Mouse (Mus musculus) heart, embryonic 16.5 days (tissue): Measurements from ENCODE around the gene Zbtb38. TPM values are rescaled to one million over a fixed set of nuclear protein-coding genes. Genes with fewer than 3 reads are reported as not detected.

Experiments used
- ATAC-seq: fragments of 200-750 bp; cut with Nextera tagmentation; replicated peaks from 2 replicates; pipeline ENCODE4 v1.8.0; 2017; ENCODE audit warnings: moderate number of reproducible peaks; ENCODE audit not compliant: insufficient read depth, low FRiP score; ENCODE audit errors: extremely low read depth
- H3K27ac ChIP-seq: fragments of 300-500 bp; sonication (generic); 2 replicates; pipeline ENCODE4 v1.5.1; 2014; ENCODE audit warnings: mild to moderate bottlenecking, low read length, control low read depth, moderate library complexity
- H3K27me3 ChIP-seq: fragments of 300-500 bp; sonication (generic); 2 replicates; pipeline ENCODE4 v1.6.1; 2014; ENCODE audit warnings: low read length, mixed read lengths; ENCODE audit not compliant: control insufficient read depth, insufficient read depth
- H3K36me3 ChIP-seq: fragments of 300-500 bp; sonication (generic); 2 replicates; pipeline ENCODE4 v1.6.1; 2014; ENCODE audit not compliant: control insufficient read depth, insufficient read depth
- H3K4me1 ChIP-seq: fragments of 300-500 bp; sonication (generic); 2 replicates; pipeline ENCODE4 v1.6.1; 2014; ENCODE audit warnings: low read length, mixed read lengths; ENCODE audit not compliant: control insufficient read depth, insufficient read depth
- H3K4me2 ChIP-seq: fragments of 300-500 bp; sonication (generic); 2 replicates; pipeline ENCODE4 v1.6.1; 2014; ENCODE audit warnings: low read depth, mild to moderate bottlenecking, control low read depth, low read length
- H3K4me3 ChIP-seq: fragments of 300-500 bp; sonication (generic); 2 replicates; pipeline ENCODE4 v1.5.1; 2014; ENCODE audit warnings: mild to moderate bottlenecking, control low read depth, low read length
- H3K9ac ChIP-seq: fragments of 300-500 bp; sonication (generic); 2 replicates; pipeline ENCODE4 v1.6.1; 2014; ENCODE audit warnings: low read length, control low read depth
- H3K9me3 ChIP-seq: fragments of 300-500 bp; sonication (generic); replicated peaks from 2 replicates; pipeline ENCODE4 v1.6.1; 2016; ENCODE audit warnings: low read length; ENCODE audit not compliant: control insufficient read depth
- WGBS: fragments of 180-500 bp; shearing (Covaris S2); extraction: QIAGEN DNeasy Blood & Tissue Kit; methylation state at CpG from one replicate; pipeline ENCODE4 v1.1.7; 2014; 5-methylcytosine and 5-hydroxymethylcytosine counted together
- polyA plus RNA-seq: library from polyadenylated mRNA; unstranded; fragments of >200 nt; fragmentation: Nextera tagmentation; extraction: Ambion mirVana; gene quantifications from 2 replicates; pipeline ENCODE4 v1.2.1, GENCODE M21; 2015

The Zbtb38 gene
- polyA plus RNA-seq, 1 experiment from 2014 or later: 29.6 TPM

DNA sequence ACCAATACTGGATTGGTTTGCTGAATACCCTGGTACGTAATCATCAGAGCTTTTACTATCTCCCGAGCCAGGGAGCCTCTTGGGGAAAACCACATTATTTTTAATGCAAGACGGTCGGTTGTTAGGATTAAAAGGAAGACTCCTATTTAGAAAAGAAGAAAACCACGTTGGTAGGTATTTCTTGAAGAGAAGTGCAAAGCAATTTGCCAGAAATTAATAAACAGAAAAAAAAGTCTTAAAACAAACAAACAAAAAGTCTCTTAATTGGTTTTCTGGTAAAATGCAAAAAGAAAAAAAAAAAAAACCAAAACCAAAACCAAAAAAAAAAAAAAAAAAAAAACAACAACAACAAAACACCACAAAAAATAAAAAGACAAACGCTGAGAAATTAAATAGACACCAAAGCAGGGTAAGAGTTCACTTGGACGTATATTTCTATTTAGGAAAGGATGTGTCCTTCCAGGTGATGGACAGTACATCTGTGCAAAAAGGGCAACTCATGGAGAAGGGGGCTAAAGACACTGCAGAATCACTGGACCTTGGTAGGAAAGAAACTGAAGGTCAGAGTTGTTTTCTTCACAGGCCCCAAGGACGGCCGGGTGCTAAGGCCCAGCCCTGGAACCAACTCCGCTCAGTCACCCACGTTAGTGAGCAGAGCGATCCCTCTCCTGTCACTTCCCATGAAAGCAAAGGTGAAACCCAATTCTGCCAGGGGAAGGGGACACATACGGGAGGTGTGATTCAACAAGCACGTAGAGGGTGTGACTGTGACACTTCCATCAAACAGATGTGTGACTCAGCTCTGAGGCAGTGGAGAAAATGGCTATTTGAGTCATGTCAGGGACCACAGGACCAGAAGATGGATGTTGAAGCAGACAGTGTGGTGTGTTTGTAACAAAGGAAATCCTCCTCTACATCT lies 38.9 kb downstream of the Zbtb38 start:
- Histone ChIP-seq H3K9ac (peak overlapping the region; percentile 60), H3K4me1 (peaks cover 35% of the 10 kb centered on the region), H3K4me2 (peak overlapping the region; percentile 53), H3K27ac (peak overlapping the region; percentile 96), H3K36me3 (peaks cover 6% of the 10 kb centered on the region), H3K4me3 (peak overlapping the region; percentile 30), H3K9me3 (no peaks in the 10 kb centered on the region), H3K27me3 (no peaks in the 10 kb centered on the region)
- 60% methylated on average over 14 of the region's 14 CpGs for WGBS
- no peak for ATAC-seq

- Histone ChIP-seq H3K27ac (peak overlapping the region; percentile 96), H3K9me3 (no peaks in the 10 kb centered on the region), H3K27me3 (no peaks in the 10 kb centered on the region), H3K4me1 (peaks cover 40% of the 10 kb centered on the region), H3K9ac (peak overlapping the region; percentile 62), H3K4me3 (peak overlapping the region; percentile 30), H3K36me3 (peaks cover 5% of the 10 kb centered on the region), H3K4me2 (peak overlapping the region; percentile 53)
- 62% methylated on average over 14 of the region's 14 CpGs for WGBS
- ATAC-seq: peak; percentile 67
These were observed 39.7 kb downstream of the Zbtb38 start for GRCm38 (mm10) chr9:96712758-96713471.

- H3K27ac ChIP-seq: peak overlapping the region; percentile 96
- H3K9me3 ChIP-seq: no peaks in the 10 kb centered on the region
- H3K27me3 ChIP-seq: no peaks in the 10 kb centered on the region
- H3K4me1 ChIP-seq: peaks cover 44% of the 10 kb centered on the region
- ATAC-seq: peak; percentile 74
- peak overlapping the region; percentile 62 for H3K9ac ChIP-seq
- H3K36me3 ChIP-seq: no peaks in the 10 kb centered on the region; the same call in 1 of the 2 replicates
- no peak overlapping the region; the same call in 1 of the 2 replicates for H3K4me3 ChIP-seq
- 52% methylated on average over 12 of the region's 12 CpGs for WGBS
- H3K4me2 ChIP-seq: peak overlapping the region; percentile 42
These were observed 40.6 kb downstream of the Zbtb38 start for GRCm38 (mm10) chr9:96712045-96712444.

DNA sequence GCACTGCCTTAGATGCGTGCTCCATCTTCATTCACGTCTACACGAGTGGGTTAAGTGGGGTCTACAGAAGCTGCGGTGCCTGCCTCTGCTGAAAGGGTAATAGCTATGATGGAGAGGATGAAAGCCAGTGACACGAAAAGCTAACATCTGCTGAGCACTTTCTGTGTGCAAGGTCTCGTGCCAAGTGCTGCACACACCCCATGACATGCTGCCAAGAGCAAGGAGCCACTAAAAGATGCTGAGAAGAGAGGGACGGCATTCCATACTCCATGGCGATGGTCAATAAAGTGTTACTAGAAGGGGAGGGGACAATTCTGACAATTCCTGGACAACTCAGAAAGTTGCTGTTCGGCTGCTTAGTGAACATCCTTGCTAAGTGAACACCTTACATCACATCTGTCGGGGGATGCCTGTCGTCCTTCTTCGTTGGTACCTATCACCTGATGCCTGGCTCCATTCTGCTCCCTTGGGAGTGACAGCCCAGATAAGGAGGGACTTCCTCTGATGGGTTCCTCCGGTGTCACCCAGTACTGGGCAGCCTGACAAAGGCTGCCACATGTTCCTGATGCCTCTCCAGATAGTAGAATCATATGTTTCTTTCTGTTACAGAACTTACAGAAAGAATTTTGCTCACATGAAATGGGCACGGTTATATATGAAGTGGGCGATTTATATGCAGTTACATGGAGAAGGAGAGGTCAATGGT lies 42.2 kb downstream of the Zbtb38 start:
- H3K4me3 ChIP-seq: no peak overlapping the region
- no peak for ATAC-seq
- WGBS: 67% methylated on average over 15 of the region's 15 CpGs
- H3K9ac ChIP-seq: no peak overlapping the region
- H3K4me1 ChIP-seq: peaks cover 58% of the 10 kb centered on the region
- no peaks in the 10 kb centered on the region for H3K9me3 ChIP-seq
- no peaks in the 10 kb centered on the region for H3K36me3 ChIP-seq
- H3K27ac ChIP-seq: no peak overlapping the region
- no peak overlapping the region for H3K4me2 ChIP-seq
- H3K27me3 ChIP-seq: no peaks in the 10 kb centered on the region

DNA sequence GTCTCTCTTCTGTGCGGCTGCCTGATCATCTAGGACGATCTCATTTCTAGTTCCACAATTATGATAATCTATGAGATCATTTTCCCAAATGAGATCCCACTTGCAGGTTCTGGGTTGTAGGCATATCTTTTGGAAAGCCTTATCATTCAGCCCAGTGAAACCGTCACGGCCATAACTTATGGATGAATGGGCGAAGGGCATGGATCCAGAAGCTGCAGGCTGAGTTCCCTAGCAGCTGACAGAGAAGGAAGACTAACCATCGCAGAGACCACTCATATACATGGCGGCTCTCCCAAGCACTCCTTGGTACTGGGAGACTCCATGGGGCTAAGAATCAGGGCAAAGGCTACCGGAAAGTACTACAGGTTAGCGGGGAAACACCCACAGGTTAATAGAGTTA lies 43.7 kb downstream of the Zbtb38 start:
- Histone ChIP-seq H3K27me3 (no peaks in the 10 kb centered on the region), H3K27ac (no peak overlapping the region), H3K4me3 (no peak overlapping the region), H3K4me2 (no peak overlapping the region), H3K36me3 (no peaks in the 10 kb centered on the region), H3K4me1 (peaks cover 57% of the 10 kb centered on the region), H3K9ac (no peak overlapping the region), H3K9me3 (no peaks in the 10 kb centered on the region)
- ATAC-seq: no peak
- whole genome bisulfite sequencing: 87% methylated on average over 9 of the region's 9 CpGs

- H3K4me2 ChIP-seq: no peak overlapping the region
- no peaks in the 10 kb centered on the region for H3K27me3 ChIP-seq
- H3K4me3 ChIP-seq: no peak overlapping the region
- peaks cover 55% of the 10 kb centered on the region for H3K4me1 ChIP-seq
- 43% methylated on average over 4 of the region's 4 CpGs for WGBS
- peak overlapping the region; percentile 49; the same call in 1 of the 2 replicates for H3K27ac ChIP-seq
- ATAC-seq: peak; percentile 17; the same call in 1 of the 2 replicates
- no peaks in the 10 kb centered on the region for H3K36me3 ChIP-seq
- H3K9ac ChIP-seq: 0 out of 2 replicates have a peak overlapping the region, but pooled peaks have one; percentile 30
- H3K9me3 ChIP-seq: no peaks in the 10 kb centered on the region
These were observed 44.7 kb downstream of the Zbtb38 start for GRCm38 (mm10) chr9:96707964-96708363.

- peak overlapping the region; percentile 63 for H3K9ac ChIP-seq
- peak overlapping the region; percentile 29 for H3K4me2 ChIP-seq
- ATAC-seq: peak; percentile 89
- H3K27me3 ChIP-seq: no peaks in the 10 kb centered on the region
- peaks cover 3% of the 10 kb centered on the region; the same call in 1 of the 2 replicates for H3K36me3 ChIP-seq
- H3K4me3 ChIP-seq: no peak overlapping the region
- H3K9me3 ChIP-seq: no peaks in the 10 kb centered on the region
- peaks cover 43% of the 10 kb centered on the region for H3K4me1 ChIP-seq
- WGBS: 17% methylated on average over 11 of the region's 11 CpGs
- peak overlapping the region; percentile 90 for H3K27ac ChIP-seq
These were observed 46.9 kb downstream of the Zbtb38 start for GRCm38 (mm10) chr9:96705576-96706285.

GRCm38 (mm10) chr9:96704935-96705334 lies 47.7 kb downstream of the Zbtb38 start:
- Histone ChIP-seq H3K27me3 (no peaks in the 10 kb centered on the region), H3K4me2 (no peak overlapping the region), H3K9ac (no peak overlapping the region; the same call in 1 of the 2 replicates), H3K4me1 (peaks cover 37% of the 10 kb centered on the region), H3K9me3 (no peaks in the 10 kb centered on the region), H3K4me3 (no peak overlapping the region), H3K36me3 (peaks cover 4% of the 10 kb centered on the region), H3K27ac (peak overlapping the region; percentile 90)
- no peak for ATAC-seq
- 78% methylated on average over 9 of the region's 9 CpGs for WGBS
